Mouse (Mus musculus) heart, postnatal 10 days (tissue): Measurements from ENCODE around the gene Egr4. TPM values are rescaled to one million over a fixed set of nuclear protein-coding genes. Genes with fewer than 3 reads are reported as not detected.

Experiments
- DNase-seq, 2 experiments: peaks; one replicate each; pipeline ENCODE4 v3.0.0; 2021
- intact Hi-C: fragments of 180-260 bp; cut with DNase I; formaldehyde crosslinking; loops from one replicate; pipeline ENCODE4 v1.15.1; 2025
- total RNA-seq, 2 experiments: library from RNA; stranded (reverse); gene quantifications; 2 replicates each; pipeline ENCODE4 v1.2.3; 2021

Egr4 gene
- total RNA-seq = not detected

DNA sequence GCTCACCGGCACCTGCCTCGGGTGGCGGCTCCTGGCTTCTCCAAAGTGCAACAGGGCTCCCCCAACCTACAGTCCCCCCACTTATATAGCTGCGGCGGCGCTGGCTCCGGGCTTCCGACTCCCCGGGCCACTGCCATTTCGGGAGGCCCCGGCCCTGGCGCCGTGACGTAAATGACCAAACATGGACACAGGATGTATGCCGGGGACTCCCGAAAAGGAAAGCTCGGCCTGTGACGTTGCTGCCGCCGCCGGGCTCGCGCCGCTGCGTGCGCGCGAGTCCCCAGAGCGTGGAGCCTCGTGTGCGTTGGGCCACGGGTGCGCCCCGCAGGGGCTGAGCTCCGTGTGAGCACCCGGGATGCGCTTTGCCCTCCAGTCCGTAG lies at the start of gene Egr4:
Gene Egr4 (minus strand): TSS at position 59 of the 380 bp plus-strand sequence.
- intact Hi-C loops = no loop called here
- peak; percentile 13 to 19 for DNase-seq

DNA sequence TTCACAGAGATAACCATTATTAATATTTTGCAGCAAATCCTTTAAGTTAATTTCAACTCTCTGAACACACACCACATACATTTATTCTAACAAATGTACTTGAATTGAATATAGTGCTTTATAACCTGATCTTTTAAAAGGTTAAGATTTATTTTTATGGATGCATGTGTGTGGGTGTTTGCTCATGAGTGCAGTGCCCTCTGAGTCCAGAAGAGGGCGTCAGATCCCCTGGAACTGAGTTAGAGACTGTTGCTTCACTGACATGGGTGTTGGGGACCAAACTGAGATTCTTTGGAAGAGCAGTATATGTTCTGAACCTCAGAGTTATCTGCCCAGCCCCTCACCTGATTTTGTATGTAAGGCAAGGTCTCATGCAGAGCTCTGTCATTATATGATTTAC lies 49.0 kb upstream of the Egr4 start:
- intact Hi-C loops = no loop called here

DNA sequence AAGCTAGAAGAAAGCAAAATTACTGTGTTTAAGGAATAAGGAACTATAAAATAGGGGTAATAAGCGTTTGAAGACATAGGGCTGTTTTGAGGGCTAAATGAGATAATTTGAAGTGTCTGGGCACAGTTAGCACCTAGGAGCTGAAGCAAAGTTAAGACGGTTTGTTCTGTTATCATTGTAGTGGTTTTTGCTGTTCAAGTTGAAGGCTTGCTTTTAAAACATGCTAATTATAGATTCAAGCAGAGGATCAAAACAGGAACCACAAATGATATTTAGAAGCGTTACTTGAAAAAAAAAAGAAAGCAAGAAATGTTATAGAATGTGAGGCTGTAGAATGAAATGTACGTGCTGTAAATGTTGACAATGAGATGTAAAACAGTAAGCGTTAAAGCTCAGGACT lies 34.3 kb upstream of the Egr4 start:
- intact Hi-C loops = no loop called here
- no peak for DNase-seq

More for the DNA sequence above, 49.0 kb upstream of the Egr4 start:
- no peak for DNase-seq

DNA sequence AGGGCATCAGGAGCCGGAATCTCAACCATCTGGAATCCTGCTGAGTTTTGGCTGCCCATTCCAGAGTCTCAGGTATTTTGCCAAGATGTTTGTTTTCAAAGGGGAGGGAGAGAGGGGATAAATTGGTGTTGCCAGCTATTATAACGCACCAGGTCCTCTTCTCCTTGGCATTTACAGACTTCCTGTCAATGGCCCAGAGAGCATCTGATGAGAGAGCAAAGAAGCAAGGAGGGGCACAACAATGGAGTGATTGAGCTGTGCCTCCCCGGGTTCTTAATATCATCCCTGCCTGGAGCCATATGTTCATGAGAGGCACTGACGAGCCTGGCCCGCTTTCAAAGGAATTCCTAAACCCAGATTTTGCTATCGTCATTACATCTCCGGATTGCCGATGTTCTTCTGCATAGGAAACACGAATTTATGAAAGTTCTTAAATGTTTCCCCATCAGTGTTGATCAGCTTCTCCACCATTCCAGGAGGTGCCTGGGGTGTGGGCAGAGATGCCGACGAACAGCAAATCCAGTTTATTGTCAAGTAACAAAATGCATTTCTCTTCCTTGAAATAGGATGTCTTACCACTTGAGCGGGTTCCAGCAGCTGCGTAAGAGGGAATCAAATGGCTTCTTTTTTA lies 31.0 kb upstream of the Egr4 start:
- DNase-seq = no peak
- intact Hi-C loops = no loop called here

DNA sequence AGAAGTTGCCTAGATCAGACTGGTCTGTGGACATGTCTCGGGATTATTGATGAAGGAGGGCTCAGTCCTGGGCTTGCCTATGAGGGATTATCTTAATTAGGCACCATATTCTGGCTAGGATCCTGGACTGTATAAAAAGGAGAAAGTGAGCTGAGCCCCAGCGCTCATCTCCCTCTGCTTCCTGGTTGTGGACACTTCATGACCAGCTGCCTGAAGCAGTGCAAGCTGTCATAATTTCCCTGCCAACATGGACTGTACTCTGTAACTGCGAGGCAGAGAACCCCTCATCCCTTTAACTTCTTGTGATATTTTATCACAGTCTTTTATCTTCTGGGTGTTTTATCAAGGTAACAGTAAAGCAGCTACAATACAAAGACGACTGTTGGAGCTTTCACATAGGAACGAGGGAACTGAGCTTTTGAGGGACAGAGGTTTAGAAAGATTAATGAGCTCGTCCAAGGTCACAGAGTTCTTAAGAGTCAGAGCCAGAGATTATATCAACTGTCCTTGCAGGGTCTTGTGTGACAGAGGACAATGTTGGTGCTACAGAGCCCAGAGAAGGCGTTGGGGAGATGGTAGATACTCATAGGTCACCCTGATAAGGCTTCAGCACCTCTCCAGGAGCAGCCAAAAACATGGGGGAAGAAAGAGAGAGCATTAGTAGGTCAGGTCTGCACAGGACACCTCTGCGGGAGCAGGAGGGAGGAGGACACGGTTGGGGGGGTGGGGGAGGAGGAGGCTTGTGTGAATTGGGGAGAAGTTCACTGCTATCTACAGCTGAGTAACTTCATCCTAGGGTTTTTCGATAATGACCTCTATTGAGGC lies 30.2 kb upstream of the Egr4 start:
- no peak for DNase-seq
- intact Hi-C loops = no loop called here

DNA sequence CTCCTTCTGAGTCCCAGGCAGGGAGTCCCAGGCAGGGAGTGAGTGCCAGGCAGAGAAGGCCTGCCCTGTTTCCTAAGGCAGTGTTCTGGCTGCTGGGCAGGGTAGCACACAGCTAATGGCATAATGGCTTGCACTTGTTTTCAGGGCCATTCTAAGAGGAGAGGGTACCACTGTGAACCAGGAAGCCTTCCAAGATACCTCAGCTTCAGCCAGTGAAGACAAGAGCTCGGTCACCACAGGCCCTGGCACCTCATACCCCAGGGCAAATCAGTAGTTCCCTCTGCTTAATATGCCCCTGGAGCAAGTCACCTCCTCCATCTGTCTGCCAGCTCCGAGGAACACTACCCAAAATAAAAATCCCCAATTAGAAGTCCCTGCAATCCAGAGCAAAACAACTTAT lies 9.4 kb upstream of the Egr4 start:
- no peak for DNase-seq
- intact Hi-C loops = no loop called here

DNA sequence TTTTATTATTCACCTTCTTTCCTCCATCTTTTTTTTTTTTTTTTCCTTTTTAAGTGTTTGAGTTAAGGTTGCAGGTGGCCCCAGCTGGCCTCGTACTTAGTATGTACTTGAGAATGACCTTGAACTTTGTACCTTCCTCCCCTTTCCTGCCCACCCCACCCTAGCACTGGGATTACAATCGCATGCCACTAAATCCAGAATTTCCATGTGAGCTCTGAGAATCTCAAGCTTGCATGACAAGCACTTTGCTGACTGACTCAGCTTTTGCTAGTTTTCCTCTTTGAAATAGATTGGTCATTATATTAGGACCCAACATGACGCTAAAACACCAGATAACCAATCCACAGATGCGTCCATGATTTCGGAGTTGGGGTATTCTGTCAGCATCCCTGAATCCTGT lies 8.6 kb upstream of the Egr4 start:
- intact Hi-C loops = no loop called here
- DNase-seq = no peak

DNA sequence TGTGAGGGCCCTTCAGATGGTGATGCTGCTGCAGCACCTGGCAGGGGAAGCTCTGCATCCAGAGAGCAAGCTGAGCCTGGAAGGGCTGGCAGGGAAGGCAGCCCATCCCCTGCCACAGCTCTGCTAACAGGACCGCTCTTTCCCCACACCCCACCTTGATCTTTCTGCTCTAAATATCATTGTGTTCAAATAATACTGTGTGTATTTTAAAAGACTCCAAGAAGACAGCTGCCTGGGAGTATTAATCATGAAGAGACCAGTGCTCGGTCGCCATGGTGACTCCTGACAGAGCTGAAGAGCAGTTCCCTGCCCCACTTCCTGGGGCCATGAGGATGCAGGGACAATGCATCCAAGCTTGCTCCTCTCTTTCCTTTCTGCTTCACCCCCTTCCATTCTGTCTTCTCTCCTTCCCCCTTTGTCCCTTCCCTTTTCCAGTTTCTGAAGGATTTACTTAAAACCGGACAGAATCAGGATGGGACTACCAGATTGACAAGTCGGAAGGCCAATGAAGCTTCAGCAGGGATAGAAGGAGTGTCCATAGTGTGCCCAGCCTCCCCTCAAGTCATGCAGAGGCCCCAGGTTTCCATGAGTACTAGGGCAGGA lies 4.8 kb upstream of the Egr4 start:
- intact Hi-C loops = no loop called here

DNA sequence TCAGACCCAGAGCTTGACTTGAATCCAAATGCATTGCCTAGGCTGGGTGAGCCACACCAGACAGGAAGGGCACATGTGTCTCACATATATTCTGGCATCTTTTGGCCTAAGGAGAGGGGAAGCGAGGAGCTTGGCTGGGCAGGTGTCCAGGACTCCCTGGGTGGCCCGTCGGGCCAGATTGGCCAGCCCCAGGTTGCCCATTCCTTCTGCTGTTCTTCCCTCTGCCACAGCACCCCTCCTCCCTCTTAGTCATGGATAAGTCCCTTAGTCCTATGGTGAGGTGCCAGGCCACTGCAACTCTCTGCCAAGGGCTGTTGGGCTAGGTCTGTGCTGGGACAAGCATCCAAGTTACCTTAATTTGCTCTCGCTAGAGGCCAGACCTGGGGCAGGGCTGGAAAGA lies 2.6 kb upstream of the Egr4 start:
- intact Hi-C loops = no loop called here
- no peak for DNase-seq

More for the DNA sequence above, 4.8 kb upstream of the Egr4 start:
- no peak for DNase-seq

DNA sequence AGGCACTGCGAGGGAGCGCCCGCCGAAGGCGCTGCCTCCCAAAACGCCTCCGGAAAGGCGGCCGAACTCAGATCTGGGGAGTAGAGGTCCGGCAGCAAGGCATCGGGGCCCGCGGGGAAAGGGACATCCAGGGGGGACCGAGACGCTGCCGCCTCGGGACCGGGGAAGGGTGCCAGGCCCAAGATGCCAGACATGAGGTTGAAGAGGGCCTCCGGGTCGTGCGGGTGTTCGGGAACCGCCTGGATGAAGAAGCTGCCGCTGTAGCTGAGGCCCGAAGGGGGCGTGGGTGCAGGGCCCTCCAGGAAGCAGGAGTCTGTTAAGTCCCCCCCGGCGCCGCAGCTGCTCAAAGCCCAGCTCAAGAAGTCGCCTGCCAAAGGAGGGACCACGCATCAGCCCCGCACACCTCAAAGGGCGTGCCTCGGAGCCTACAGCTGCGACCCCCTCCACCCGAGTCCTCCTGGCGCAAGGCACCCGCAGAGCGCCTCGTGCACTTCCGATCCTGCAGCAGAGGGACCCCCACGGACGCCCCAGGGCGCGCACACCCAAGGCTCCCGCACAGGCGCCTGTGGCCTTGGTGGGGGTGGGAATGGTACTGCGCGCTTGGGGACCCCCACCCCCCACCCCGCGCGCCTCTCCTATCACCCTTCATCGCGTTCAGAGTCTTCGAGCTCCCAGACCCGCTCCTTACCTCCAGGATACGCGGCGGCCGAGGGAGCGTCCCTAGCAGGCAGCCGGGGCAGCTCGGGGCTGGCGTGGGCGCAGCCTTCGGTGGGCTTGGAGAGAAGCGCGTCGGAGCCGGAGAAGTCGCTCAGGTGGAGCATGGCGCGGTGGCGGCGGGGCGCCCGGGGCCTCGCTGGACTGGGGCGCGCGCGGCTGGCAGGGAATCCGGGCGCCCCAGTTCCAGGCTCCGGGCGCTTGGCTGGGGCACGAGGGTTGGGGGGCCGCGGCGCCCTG lies 535 bp downstream of the Egr4 start:
- DNase-seq = no peak
- intact Hi-C loops = no loop called here

DNA sequence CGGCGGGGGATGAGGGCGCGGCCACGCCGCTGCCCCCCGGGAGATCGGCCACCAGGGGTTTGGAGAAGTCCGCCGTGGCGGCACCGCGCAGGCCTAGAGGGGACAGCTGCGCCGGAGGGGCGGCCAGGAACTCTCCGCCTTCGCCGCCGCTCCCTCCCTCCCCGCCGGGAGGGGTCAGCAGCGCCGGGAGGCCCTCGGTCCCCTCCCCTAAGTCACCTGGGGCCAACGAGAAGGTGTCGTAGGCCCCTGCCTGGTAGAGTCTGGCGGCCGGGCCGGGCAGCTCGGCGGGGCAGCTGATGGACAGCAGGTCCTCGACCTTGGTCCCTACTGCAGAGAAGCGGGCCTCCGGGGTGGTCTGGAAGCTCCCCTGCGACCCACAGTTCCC lies 1.3 kb downstream of the Egr4 start:
- no peak for DNase-seq
- intact Hi-C loops = no loop called here

DNA sequence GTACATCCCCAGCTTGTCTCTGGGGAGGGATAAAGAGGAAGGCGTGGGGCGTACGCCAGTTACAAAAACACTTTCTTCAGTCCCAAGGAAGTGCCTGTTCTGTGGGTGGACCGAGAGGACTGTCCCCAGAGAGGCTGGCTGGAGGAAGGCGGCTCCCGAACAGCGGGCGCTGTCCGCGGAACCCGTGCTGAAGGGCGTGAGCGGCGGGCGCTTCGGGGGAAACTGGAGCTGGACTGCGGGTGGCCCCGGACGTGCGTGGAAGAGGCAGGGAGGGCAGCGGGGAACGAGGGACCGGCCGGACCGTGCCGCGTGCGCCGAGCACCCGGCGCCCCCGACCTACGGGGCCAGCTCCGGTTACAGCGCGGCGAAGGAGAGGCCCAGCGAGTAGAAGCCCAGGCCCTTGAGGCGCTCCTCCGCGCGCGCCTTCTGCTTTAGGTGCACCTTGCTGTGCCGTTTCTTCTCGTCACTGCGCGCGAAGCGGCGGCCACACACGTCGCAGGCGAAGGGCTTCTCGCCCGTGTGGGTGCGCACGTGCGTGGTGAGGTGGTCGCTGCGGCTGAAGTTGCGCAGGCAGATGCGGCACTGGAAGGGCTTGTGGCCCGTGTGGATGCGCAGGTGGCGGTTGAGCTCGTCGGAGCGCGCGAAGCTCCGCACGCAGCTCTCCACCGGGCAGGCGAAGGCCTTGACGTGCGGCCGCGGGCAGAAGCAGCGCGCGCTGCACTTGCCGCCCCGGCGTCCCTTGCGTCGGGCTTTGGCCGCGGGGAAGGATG lies 1.9 kb downstream of the Egr4 start:
- peak; percentile 71 to 82 for DNase-seq
- intact Hi-C loops = no loop called here

DNA sequence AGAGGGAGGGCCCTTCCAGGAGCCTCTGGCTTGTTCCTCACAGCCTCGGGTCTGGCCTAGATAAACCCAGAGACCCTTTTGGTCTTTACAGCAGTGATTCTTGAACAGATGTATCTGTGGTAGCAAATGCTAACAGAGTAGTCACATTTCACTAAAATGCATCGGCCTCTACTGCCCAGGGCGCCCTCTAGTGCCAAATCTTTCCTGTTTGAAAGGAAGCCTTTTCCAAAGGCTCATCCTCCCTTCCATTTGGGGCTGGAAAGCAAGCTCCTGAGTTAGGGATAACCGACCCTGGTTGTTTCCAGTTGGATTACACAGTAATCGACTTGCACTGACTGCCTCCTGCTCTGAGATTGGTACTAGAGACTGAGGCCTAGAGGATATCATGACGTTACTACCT lies 2.9 kb downstream of the Egr4 start:
- peak; percentile 14 to 30 for DNase-seq
- intact Hi-C loops = no loop called here

DNA sequence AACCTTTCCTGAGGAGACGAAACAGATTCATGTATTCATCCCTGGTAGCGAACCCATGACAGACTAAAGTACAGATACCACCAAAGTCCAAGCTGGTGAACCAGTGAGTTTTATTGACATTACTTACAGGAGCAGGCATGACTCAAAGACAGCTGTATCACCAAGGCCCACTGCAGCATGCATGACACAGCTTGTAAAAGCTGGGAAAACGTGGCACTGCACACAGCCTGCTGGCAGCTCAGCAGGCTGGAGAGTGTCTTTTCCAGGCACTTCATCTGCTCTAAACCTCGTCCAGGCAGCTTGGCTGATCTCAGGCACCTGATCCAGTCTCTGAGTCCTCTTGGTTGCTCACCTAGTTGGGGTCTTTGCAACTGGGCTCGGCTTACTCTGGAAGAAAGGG lies 4.8 kb downstream of the Egr4 start:
- DNase-seq = no peak
- intact Hi-C loops = no loop called here

DNA sequence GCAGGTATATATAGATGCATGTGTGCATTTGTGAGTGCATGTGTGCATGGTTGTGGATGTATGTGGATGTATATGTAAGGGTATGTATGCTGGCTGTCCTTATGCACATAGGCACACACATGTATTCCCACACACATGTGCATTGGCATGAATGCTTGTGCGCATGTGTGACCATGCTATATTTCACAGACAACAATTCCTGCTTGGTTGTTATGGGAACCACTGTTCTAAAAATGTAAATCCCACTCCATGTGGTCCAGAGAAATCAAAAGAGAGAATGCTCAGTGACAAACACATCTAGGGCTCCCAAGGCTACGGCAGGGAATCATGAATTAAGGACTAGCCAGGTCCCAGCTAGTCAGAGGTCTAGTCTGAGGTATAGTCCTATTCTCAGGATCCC lies 8.5 kb downstream of the Egr4 start:
- DNase-seq = no peak
- intact Hi-C loops = no loop called here

DNA sequence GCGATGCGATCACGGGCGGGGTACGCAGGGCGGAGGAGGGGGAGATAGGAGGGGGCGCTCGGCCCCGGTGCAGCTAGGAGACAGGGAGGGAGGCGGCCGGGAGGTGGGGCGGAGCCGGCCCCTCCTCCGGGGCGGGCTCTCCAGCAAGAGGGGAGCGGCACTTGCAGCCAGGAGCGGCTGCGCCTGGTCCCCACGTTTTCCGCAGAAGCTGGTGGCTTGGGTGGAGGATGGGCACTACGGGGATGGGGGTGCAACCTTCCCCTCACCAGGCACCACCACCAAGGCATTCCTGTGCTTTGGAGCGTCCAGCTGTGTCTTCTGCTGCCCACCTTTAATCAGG lies 10.5 kb downstream of the Egr4 start, which contains the start of gene Fbxo41:
Gene Fbxo41 (minus strand): TSS at position 84 of the 340 bp plus-strand sequence.
- intact Hi-C loops = no loop called here
- no peak for DNase-seq

DNA sequence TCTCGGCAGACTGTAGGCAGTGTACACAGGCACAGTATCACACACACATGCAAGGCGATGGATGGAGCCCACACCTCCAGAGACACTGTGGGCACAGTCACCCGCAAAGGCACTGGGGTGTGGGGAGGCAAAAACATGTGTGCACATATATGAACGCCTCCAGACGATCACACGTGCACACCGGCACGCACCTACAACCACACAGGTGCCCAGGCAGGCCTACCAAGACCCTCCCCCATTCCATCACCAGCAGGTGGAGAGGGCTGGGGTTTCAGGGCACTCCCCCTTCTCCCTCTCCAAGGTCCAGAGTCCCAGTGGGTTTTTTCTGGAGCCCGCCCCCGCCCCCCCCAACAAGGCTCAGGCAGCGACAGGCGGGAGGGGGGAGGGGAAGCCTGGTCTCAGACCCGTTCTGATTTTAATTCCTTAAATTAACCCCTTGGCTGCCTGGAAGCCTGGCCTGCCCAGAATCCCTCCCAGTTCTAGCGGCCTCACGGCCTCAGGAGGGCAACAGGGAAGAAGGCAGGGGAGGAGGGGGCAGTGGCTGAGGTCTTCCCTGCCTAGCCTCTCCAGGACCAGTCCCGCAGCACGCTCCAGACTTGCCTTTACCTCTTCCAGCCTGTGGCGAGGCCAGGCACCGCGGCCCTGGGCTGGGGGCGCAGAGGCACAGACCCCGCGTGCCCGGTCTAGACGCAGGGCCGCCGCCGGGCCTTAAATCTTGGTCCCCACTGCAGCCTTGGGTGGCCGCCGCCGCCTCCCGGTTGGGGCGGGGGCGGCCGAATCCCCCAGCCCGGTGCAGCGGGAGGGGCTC lies 11.1 kb downstream of the Egr4 start:
- intact Hi-C loops = no loop called here
- no peak for DNase-seq

DNA sequence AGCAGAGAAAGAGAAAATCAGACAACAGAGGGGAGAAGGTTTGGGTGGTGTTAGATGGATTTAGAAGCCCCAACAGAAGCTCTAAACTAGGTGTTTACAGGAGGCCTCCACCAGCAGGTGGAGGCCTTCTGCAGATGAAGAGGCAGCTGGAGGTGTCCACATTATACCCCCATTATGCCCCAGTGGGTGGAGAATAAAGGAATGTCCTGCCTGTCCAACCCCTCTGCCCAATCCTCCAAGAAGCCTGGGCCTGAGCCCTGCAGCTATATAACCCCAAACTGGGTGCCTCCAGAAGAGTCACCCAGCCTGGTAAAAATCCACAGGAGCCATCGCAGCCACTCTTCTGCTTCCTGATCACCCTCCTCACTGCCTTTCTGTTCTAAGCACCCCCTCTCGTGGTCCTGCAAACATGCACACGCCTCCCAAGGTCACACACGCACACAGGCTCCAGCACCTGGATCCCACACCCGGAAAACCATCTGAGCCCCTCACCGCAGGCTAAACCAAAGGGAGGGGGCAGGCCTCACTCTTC lies 11.8 kb downstream of the Egr4 start:
- intact Hi-C loops = no loop called here
- DNase-seq = no peak

DNA sequence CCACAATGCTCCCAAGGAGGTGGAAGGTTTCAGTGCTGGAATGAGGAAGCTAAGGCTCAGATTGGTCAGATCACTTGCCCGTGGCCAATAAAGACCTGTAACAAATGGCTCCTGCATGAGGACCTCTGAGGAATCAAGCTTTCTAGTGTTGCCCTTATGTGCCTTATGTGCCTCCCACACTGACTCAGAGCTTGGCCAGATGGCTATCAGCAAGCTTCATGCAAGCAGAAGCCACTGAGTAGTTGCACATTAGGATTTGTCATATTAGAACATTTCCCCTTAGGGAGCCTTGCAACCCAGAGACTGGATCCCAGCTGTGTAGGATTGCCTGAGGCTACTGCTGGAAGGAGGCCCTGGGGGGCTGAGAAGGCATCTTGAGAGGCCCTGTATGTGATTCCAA lies 13.0 kb downstream of the Egr4 start:
- DNase-seq = no peak
- intact Hi-C loops = no loop called here
